30 mouse cellular contexts compared by ENCODE assay signal in the genomic region with DNA sequence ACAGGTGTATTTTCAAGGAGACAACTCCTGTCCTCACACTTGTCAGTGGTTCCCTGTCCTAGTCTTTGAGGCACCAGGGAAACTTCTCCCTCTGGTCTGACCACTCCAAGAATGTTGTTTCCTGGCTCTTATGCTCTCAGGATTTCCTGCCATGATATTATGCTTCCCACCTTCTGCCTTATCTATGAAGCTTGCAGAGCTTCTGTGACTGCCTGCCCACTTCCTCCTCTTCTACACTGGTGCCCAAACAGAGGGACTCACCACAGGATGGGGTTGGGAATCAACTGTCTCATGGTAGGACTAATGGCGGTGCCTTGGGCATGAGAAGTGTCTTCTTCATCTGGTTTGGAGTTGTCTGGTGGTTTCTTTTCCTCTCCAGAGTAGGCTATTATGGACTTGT.
"Had no signal": no experiment of that assay in that cellular context is flagged by ENCODE, and none has a peak within 500 bp of the region (broad histone marks: within the 10 kb centered on the region; RNA-seq: fewer than 3 reads in every experiment).

No protein-coding gene starts in this region.

- ATAC-seq: liver, embryonic 12.5 days; lung, postnatal 0 days; midbrain, embryonic 13.5 days; midbrain, embryonic 15.5 days; midbrain, embryonic 16.5 days had no signal

- H3K9me3 ChIP-seq: limb, embryonic 10.5 days; limb, embryonic 12.5 days; limb, embryonic 13.5 days; limb, embryonic 15.5 days; liver, embryonic 12.5 days; liver, embryonic 13.5 days; liver, embryonic 15.5 days; lung, embryonic 15.5 days; midbrain, embryonic 10.5 days; midbrain, embryonic 12.5 days; midbrain, embryonic 13.5 days; midbrain, embryonic 15.5 days; neural tube, embryonic 12.5 days had no signal

- H3K36me3 ChIP-seq: limb, embryonic 10.5 days; limb, embryonic 12.5 days; limb, embryonic 13.5 days; limb, embryonic 15.5 days; liver, embryonic 12.5 days; liver, embryonic 13.5 days; liver, embryonic 15.5 days; lung, embryonic 15.5 days; midbrain, embryonic 10.5 days; midbrain, embryonic 12.5 days; midbrain, embryonic 13.5 days; midbrain, embryonic 15.5 days; neural tube, embryonic 12.5 days had no signal

- H3K27me3 ChIP-seq: liver, embryonic 12.5 days; liver, embryonic 13.5 days; liver, embryonic 15.5 days; lung, embryonic 15.5 days; midbrain, embryonic 15.5 days had no signal

- H3K4me1 ChIP-seq: liver, embryonic 12.5 days; liver, embryonic 13.5 days; liver, embryonic 15.5 days; lung, embryonic 15.5 days had no signal

- H3K9ac ChIP-seq: limb, embryonic 12.5 days; limb, embryonic 13.5 days; limb, embryonic 15.5 days; liver, embryonic 12.5 days; liver, embryonic 13.5 days; liver, embryonic 14.5 days; liver, embryonic 15.5 days; lung, embryonic 14.5 days; lung, embryonic 15.5 days; midbrain, embryonic 12.5 days; midbrain, embryonic 13.5 days; midbrain, embryonic 15.5 days; neural tube, embryonic 12.5 days had no signal

- H3K4me3 ChIP-seq: left cerebral cortex, adult 2 months; limb, embryonic 10.5 days; limb, embryonic 12.5 days; limb, embryonic 13.5 days; limb, embryonic 15.5 days; liver, embryonic 12.5 days; liver, embryonic 13.5 days; liver, embryonic 15.5 days; lung, embryonic 15.5 days; midbrain, embryonic 10.5 days; midbrain, embryonic 12.5 days; midbrain, embryonic 13.5 days; midbrain, embryonic 15.5 days; myocyte; neural tube, embryonic 12.5 days had no signal

- H3K27ac ChIP-seq: left cerebral cortex, adult 2 months; limb, embryonic 10.5 days; limb, embryonic 12.5 days; limb, embryonic 13.5 days; limb, embryonic 15.5 days; liver, embryonic 12.5 days; liver, embryonic 13.5 days; liver, embryonic 14.5 days; liver, embryonic 15.5 days; lung, embryonic 15.5 days; macrophage; midbrain, embryonic 10.5 days; midbrain, embryonic 12.5 days; midbrain, embryonic 13.5 days; midbrain, embryonic 15.5 days; neural tube, embryonic 12.5 days had no signal

- H3K4me2 ChIP-seq: limb, embryonic 12.5 days; limb, embryonic 13.5 days; limb, embryonic 15.5 days; liver, embryonic 12.5 days; liver, embryonic 13.5 days; liver, embryonic 15.5 days; lung, embryonic 14.5 days; lung, embryonic 15.5 days; midbrain, embryonic 11.5 days; midbrain, embryonic 12.5 days; midbrain, embryonic 13.5 days; midbrain, embryonic 15.5 days; neural tube, embryonic 12.5 days had no signal

- DNase-seq: left cerebral cortex, postnatal 4 days; liver; liver, embryonic 13.5 days; lung, adult 18-20 months; lung, adult 2 months; lung, embryonic 14.5 days; lung, postnatal 10 days; lung, postnatal 14 days; lung, postnatal 36 days; lung, postnatal 4 days; midbrain, embryonic 14.5 days had no signal
